Mouse (Mus musculus): ENCODE data around the gene Inhbe. TPM values are rescaled to one million over a fixed set of nuclear protein-coding genes. Genes with fewer than 3 reads are reported as not detected.
"Not testable (repeated sequence)": the region's sequence is repeated elsewhere in the genome, so short reads cannot be mapped to it uniquely, and the experiment has no call there.

The Inhbe gene
- total RNA-seq, 2 experiments from 2014 or later: 1.2 to 6.6 TPM

- DNase-seq: no peak
These were observed 31.5 kb downstream of the Inhbe start for GRCm38 (mm10) chr10:127322669-127323068.

- no peak for DNase-seq
These were observed 32.0 kb downstream of the Inhbe start for GRCm38 (mm10) chr10:127322178-127322577.

GRCm38 (mm10) chr10:127321621-127322020 is 32.6 kb downstream of the Inhbe start, which contains the start of gene Arhgap9:
Gene Arhgap9, plus strand, starts transcription at chr10:127321964.
- DNase-seq: no peak

- no peak for DNase-seq
These were observed 34.2 kb downstream of the Inhbe start for GRCm38 (mm10) chr10:127319969-127320368.

GRCm38 (mm10) chr10:127318009-127318408 is 36.2 kb downstream of the Inhbe start:
- no peak for DNase-seq

- DNase-seq: no peak
These were observed 36.9 kb downstream of the Inhbe start for GRCm38 (mm10) chr10:127317277-127317676.

GRCm38 (mm10) chr10:127314950-127315349 is 39.3 kb downstream of the Inhbe start:
- DNase-seq: not testable (repeated sequence)

GRCm38 (mm10) chr10:127313516-127313915 is 40.7 kb downstream of the Inhbe start:
- not testable (repeated sequence) for DNase-seq

- no peak for DNase-seq
These were observed 41.4 kb downstream of the Inhbe start for GRCm38 (mm10) chr10:127312858-127313257.

- DNase-seq: peak; percentile 87
These were observed 41.9 kb downstream of the Inhbe start for GRCm38 (mm10) chr10:127312356-127312676.

- DNase-seq: peak; percentile 96
These were observed 42.5 kb downstream of the Inhbe start, which contains the start of gene Mars for GRCm38 (mm10) chr10:127311476-127312355. Gene Mars, minus strand, starts transcription at chr10:127311786.

GRCm38 (mm10) chr10:127310523-127311475 is 43.4 kb downstream of the Inhbe start:
- no peak for DNase-seq

- DNase-seq: not testable (repeated sequence)
These were observed 45.0 kb downstream of the Inhbe start for GRCm38 (mm10) chr10:127309167-127309566.

GRCm38 (mm10) chr10:127303136-127303535 is 51.1 kb downstream of the Inhbe start:
- no peak for DNase-seq

GRCm38 (mm10) chr10:127300361-127300760 is 53.9 kb downstream of the Inhbe start:
- no peak for DNase-seq

Other genes with a start within 250 kb of the Inhbe start
- gene Os9, start 233.3 kb downstream of the Inhbe start, total RNA-seq (2021): 10 to 100 TPM; 82.0 to 88.6 TPM
- 10 to 100 TPM; 12.7 to 16.3 TPM for gene B4galnt1, start 189.2 kb downstream of the Inhbe start, total RNA-seq (2021)
- gene Slc26a10, start 173.8 kb downstream of the Inhbe start, total RNA-seq (2021): 10 to 100 TPM in 1 of 2 experiments, 1 to 10 TPM in 1; 7.4 to 13.7 TPM
- 10 to 100 TPM; 18.1 to 26.5 TPM for gene Arhgef25, start 164.3 kb downstream of the Inhbe start, total RNA-seq (2021)
- 10 to 100 TPM; 48.3 to 69.4 TPM for gene Dtx3, start 158.7 kb downstream of the Inhbe start, total RNA-seq (2021)
- gene Pip4k2c, start 142.8 kb downstream of the Inhbe start, total RNA-seq (2021): 10 to 100 TPM; 27.7 to 30.9 TPM
- 10 to 100 TPM in 1 of 2 experiments, 1 to 10 TPM in 1; 7.4 to 16.9 TPM for gene Kif5a, start 91.1 kb downstream of the Inhbe start, total RNA-seq (2021)
- 100 to 1,000 TPM; 151 to 164 TPM for gene Dctn2, start 88.0 kb downstream of the Inhbe start, total RNA-seq (2021)
- gene Mbd6, start 65.4 kb downstream of the Inhbe start, total RNA-seq (2021): 10 to 100 TPM; 42.9 to 66.4 TPM
- 10 to 100 TPM; 82.6 to 86.3 TPM for gene Mars, start 42.6 kb downstream of the Inhbe start, total RNA-seq (2021)
- 1 to 10 TPM; 6.5 to 6.6 TPM for gene Arhgap9, start 32.4 kb downstream of the Inhbe start, total RNA-seq (2021)
- gene Gli1, start 12.4 kb downstream of the Inhbe start, total RNA-seq (2021): 1 to 10 TPM; 5.2 to 5.6 TPM
- 10 to 100 TPM; 10.9 to 22.9 TPM for gene Inhbc, start 16.0 kb upstream of the Inhbe start, total RNA-seq (2021)
- gene R3hdm2, start 25.9 kb upstream of the Inhbe start, total RNA-seq (2021): 100 to 1,000 TPM; 119 to 123 TPM
- gene Stac3, start 147.3 kb upstream of the Inhbe start, total RNA-seq (2021): 10 to 100 TPM in 1 of 2 experiments, 1 to 10 TPM in 1; 5.2 to 16.9 TPM
- 10 to 100 TPM; 49.3 to 56.4 TPM for gene Ndufa4l2, start 160.6 kb upstream of the Inhbe start, total RNA-seq (2021)
- 10 to 100 TPM; 56.1 to 57.7 TPM for gene Shmt2, start 168.0 kb upstream of the Inhbe start, total RNA-seq (2021)
- gene Nxph4, start 180.1 kb upstream of the Inhbe start, total RNA-seq (2021): 1 to 10 TPM; 5.3 TPM

Data from adrenal gland, postnatal 10 days (tissue).